Mouse (Mus musculus) kidney, embryonic 16.5 days (tissue): ENCODE results near the gene Tut4. TPM values are rescaled to one million over a fixed set of nuclear protein-coding genes. Genes with fewer than 3 reads are reported as not detected.

Experiments
- ATAC-seq: fragments of 200-750 bp; cut with Nextera tagmentation; 2 replicates; pipeline ENCODE4 v1.8.0; 2017; ENCODE audit warnings: moderate TSS enrichment; ENCODE audit not compliant: low FRiP score, low TSS enrichment
- H3K27ac ChIP-seq: fragments of 300-500 bp; sonication (generic); 2 replicates; pipeline ENCODE4 v1.5.1; 2014; ENCODE audit warnings: low read length
- H3K27me3 ChIP-seq: fragments of 300-500 bp; sonication (generic); 2 replicates; pipeline ENCODE4 v1.6.1; 2014; ENCODE audit warnings: low read length, control low read depth, mixed read lengths; ENCODE audit not compliant: insufficient read depth
- H3K36me3 ChIP-seq: fragments of 300-500 bp; sonication (generic); 2 replicates; pipeline ENCODE4 v1.6.1; 2014; ENCODE audit warnings: low read length, control low read depth, mixed read lengths; ENCODE audit not compliant: insufficient read depth
- H3K4me1 ChIP-seq: fragments of 300-500 bp; sonication (generic); 2 replicates; pipeline ENCODE4 v1.6.1; 2014; ENCODE audit warnings: low read length, control low read depth, mixed read lengths; ENCODE audit not compliant: insufficient read depth
- H3K4me2 ChIP-seq: fragments of 300-500 bp; sonication (generic); replicated peaks from 2 replicates; pipeline ENCODE4 v1.6.1; 2014; ENCODE audit warnings: low read depth, low read length
- H3K4me3 ChIP-seq: fragments of 300-500 bp; sonication (generic); 2 replicates; pipeline ENCODE4 v1.5.1; 2014; ENCODE audit warnings: mild to moderate bottlenecking, low read length
- H3K9ac ChIP-seq: fragments of 300-500 bp; sonication (generic); replicated peaks from 2 replicates; pipeline ENCODE4 v1.6.1; 2014; ENCODE audit warnings: low read length
- H3K9me3 ChIP-seq: fragments of 300-500 bp; sonication (generic); 2 replicates; pipeline ENCODE4 v1.6.1; 2016; ENCODE audit warnings: low read length, control low read depth
- WGBS: fragments of 180-500 bp; shearing (Covaris S2); extraction: QIAGEN DNeasy Blood & Tissue Kit; methylation state at CpG from one replicate; pipeline ENCODE4 v1.1.7; 2014; 5-methylcytosine and 5-hydroxymethylcytosine counted together
- polyA plus RNA-seq: library from polyadenylated mRNA; unstranded; fragments of >200 nt; fragmentation: Nextera tagmentation; extraction: Ambion mirVana; gene quantifications from 2 replicates; pipeline ENCODE4 v1.2.1, GENCODE M21; 2015

Tut4 gene
- polyA plus RNA-seq, 1 experiment from 2014 or later: 55.1 TPM

GRCm38 (mm10) chr4:108435646-108436045, 23.6 kb upstream of the Tut4 start:
- H3K4me2 ChIP-seq: no peak overlapping the region
- H3K4me3 ChIP-seq: no peak overlapping the region
- no peaks in the 10 kb centered on the region for H3K36me3 ChIP-seq
- H3K9ac ChIP-seq: no peak overlapping the region
- no peaks in the 10 kb centered on the region for H3K27me3 ChIP-seq
- no peak overlapping the region for H3K27ac ChIP-seq
- peaks cover 13% of the 10 kb centered on the region for H3K4me1 ChIP-seq
- no peaks in the 10 kb centered on the region for H3K9me3 ChIP-seq
- no peak for ATAC-seq
- WGBS: 57% methylated on average over 3 of the region's 3 CpGs

GRCm38 (mm10) chr4:108436225-108436624, 23.0 kb upstream of the Tut4 start:
- WGBS: 86% methylated on average over 1 of the region's 1 CpGs
- no peak for ATAC-seq

GRCm38 (mm10) chr4:108438082-108438840, 21.0 kb upstream of the Tut4 start:
- Histone ChIP-seq H3K36me3 (no peaks in the 10 kb centered on the region), H3K9ac (no peak overlapping the region), H3K4me2 (no peak overlapping the region), H3K4me1 (no peaks in the 10 kb centered on the region), H3K4me3 (no peak overlapping the region), H3K27ac (no peak overlapping the region), H3K27me3 (no peaks in the 10 kb centered on the region), H3K9me3 (0 out of 2 replicates have a peak, but pooled peaks cover 4% of the 10 kb centered on the region)
- WGBS: 61% methylated on average over 6 of the region's 6 CpGs
- ATAC-seq: no peak

More at GRCm38 (mm10) chr4:108436225-108436624, 23.0 kb upstream of the Tut4 start:
- H3K4me1 ChIP-seq: peaks cover 8% of the 10 kb centered on the region; the same call in 1 of the 2 replicates
- H3K4me3 ChIP-seq: no peak overlapping the region
- H3K36me3 ChIP-seq: no peaks in the 10 kb centered on the region
- 0 out of 2 replicates have a peak, but pooled peaks cover 4% of the 10 kb centered on the region for H3K9me3 ChIP-seq
- no peaks in the 10 kb centered on the region for H3K27me3 ChIP-seq
- H3K4me2 ChIP-seq: no peak overlapping the region
- H3K9ac ChIP-seq: no peak overlapping the region
- H3K27ac ChIP-seq: no peak overlapping the region

- no peaks in the 10 kb centered on the region for H3K9me3 ChIP-seq
- WGBS: 85% methylated on average over 7 of the region's 7 CpGs
- H3K27ac ChIP-seq: no peak overlapping the region
- no peaks in the 10 kb centered on the region for H3K27me3 ChIP-seq
- H3K4me1 ChIP-seq: no peaks in the 10 kb centered on the region
- no peak overlapping the region for H3K9ac ChIP-seq
- H3K4me3 ChIP-seq: no peak overlapping the region
- H3K4me2 ChIP-seq: no peak overlapping the region
- ATAC-seq: no peak
- H3K36me3 ChIP-seq: no peaks in the 10 kb centered on the region
These were observed 11.1 kb upstream of the Tut4 start for GRCm38 (mm10) chr4:108448091-108448490.

DNA sequence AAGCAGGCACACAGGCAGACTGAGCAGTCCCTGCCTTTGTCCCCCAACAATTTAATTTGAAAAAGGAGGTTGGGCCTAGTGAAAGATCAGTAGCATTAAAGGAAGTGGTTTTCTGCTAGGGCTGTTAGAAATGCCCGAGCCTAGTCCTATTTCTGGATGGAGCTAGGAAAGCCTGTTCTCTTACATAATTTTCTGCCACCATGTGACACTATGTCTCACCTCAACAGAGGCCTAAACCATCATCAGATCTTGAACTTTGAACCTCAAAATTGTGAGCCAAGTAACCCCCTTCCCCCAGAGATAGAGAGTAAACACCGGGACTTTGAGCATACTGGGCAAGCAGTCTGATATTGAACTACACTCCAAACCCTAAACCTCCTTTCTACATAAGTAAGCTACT, 3.2 kb upstream of the Tut4 start:
- Histone ChIP-seq H3K36me3 (no peaks in the 10 kb centered on the region), H3K4me1 (peaks cover 8% of the 10 kb centered on the region), H3K4me3 (no peak overlapping the region), H3K27ac (no peak overlapping the region), H3K27me3 (no peaks in the 10 kb centered on the region), H3K9ac (no peak overlapping the region), H3K9me3 (no peaks in the 10 kb centered on the region), H3K4me2 (no peak overlapping the region)
- no peak for ATAC-seq
- WGBS: 74% methylated on average over 2 of the region's 2 CpGs

DNA sequence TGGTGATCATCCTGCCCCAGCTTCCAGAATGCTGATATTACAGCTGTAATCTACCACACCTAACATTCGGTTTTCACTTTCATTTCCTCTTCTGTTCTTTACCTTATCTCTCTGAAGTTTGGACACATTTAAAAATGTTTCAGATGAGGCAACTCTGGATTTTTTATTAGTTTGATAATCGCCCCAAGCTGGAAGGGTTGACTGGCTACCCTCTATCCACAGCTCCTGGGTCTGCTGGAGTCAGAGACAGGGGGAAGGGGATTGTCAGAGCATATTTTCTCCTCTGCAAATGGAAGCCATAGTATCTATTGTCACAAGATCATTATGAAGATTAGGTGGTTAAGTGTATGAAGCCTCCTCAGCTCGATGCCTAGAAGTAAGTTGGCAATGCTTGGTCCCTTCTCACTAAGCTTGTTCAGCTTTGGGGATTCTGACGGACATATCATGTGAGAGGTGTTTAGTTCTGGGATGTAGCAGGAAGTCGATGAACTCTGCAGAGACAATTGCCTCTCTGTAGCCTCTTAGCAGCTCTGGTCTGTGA, 955 bp upstream of the Tut4 start:
- Histone ChIP-seq H3K9me3 (no peaks in the 10 kb centered on the region), H3K4me3 (peak overlapping the region; percentile 97), H3K27ac (peak overlapping the region; percentile 98), H3K9ac (peak overlapping the region; percentile 100), H3K4me1 (peaks cover 11% of the 10 kb centered on the region), H3K4me2 (peak overlapping the region; percentile 81), H3K27me3 (no peaks in the 10 kb centered on the region), H3K36me3 (0 out of 2 replicates have a peak, but pooled peaks cover 2% of the 10 kb centered on the region)
- ATAC-seq: no peak
- WGBS: 29% methylated on average over 5 of the region's 5 CpGs

DNA sequence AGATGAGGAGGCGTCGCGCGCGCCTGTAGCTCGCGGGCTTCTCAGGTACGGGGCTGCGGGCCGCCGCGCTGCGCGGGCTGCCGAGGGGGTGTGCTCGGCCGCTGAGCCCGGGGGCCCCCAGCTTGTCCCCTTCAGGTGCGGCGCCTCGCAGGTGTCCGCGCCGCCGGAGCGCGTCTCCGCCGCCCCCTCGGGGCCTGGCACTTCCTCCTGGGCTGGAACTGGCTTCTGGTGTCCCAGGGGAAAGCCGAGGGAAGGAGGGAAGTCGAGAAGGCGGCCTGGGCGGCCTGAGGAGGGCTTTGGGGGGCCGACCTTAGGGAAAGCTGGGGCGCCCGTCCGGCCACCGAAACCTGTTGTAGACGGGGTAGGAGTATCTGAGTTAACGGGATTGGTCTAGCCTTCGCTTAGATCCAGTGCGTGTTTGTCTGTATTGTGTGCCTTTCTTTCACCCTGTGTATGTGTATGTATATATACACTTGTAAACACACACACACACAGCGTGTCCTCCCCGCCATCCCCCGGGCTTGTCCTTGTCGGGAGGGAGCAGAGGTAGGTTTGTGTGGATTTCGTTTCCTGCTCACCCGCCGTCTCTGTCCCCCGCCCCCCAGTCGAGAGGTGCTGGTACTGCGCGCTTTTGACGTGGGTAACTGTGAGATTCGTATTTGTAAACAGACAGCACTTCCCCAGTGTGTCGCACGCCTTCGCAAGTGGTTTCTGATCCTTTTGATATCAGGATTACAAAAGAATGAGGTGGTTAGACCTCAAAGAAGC, 1.1 kb downstream of the Tut4 start:
- Histone ChIP-seq H3K9me3 (no peaks in the 10 kb centered on the region), H3K9ac (peak overlapping the region; percentile 100), H3K27me3 (no peaks in the 10 kb centered on the region), H3K4me3 (peak overlapping the region; percentile 97), H3K4me2 (peak overlapping the region; percentile 81), H3K36me3 (0 out of 2 replicates have a peak, but pooled peaks cover 2% of the 10 kb centered on the region), H3K4me1 (peaks cover 11% of the 10 kb centered on the region), H3K27ac (peak overlapping the region; percentile 98)
- peak; percentile 52 for ATAC-seq
- under 1% methylated on average over 57 of the region's 59 CpGs for WGBS

GRCm38 (mm10) chr4:108461262-108461903, 2.2 kb downstream of the Tut4 start:
- 50% methylated on average over 5 of the region's 5 CpGs for WGBS
- Histone ChIP-seq H3K9me3 (no peaks in the 10 kb centered on the region), H3K4me2 (peak overlapping the region; percentile 81), H3K27me3 (no peaks in the 10 kb centered on the region), H3K4me1 (peaks cover 11% of the 10 kb centered on the region), H3K9ac (peak overlapping the region; percentile 38; the same call in 1 of the 2 replicates), H3K36me3 (0 out of 2 replicates have a peak, but pooled peaks cover 2% of the 10 kb centered on the region), H3K4me3 (peak overlapping the region; percentile 97), H3K27ac (no peak overlapping the region)
- ATAC-seq: no peak

- Histone ChIP-seq H3K4me2 (no peak overlapping the region), H3K4me3 (no peak overlapping the region), H3K9me3 (no peaks in the 10 kb centered on the region; the same call in 1 of the 2 replicates), H3K27me3 (no peaks in the 10 kb centered on the region), H3K27ac (no peak overlapping the region), H3K9ac (no peak overlapping the region), H3K4me1 (no peaks in the 10 kb centered on the region), H3K36me3 (no peaks in the 10 kb centered on the region)
- no peak for ATAC-seq
- WGBS: 63% methylated on average over 2 of the region's 2 CpGs
These were observed 14.4 kb downstream of the Tut4 start for GRCm38 (mm10) chr4:108473586-108473985.
